Mouse (Mus musculus) thymus, adult 2 months (tissue): Measurements from ENCODE around the gene Eif3b.

Experiments used
- CTCF ChIP-seq: fragments of 200-500 bp; IDR thresholded peaks from 2 replicates; pipeline ENCODE4 v1.5.1; 2012; ENCODE audit warnings: mild to moderate bottlenecking, control low read depth, low read length, moderate library complexity, borderline replicate concordance; ENCODE audit not compliant: control insufficient read depth, poor library complexity, insufficient read depth; ENCODE audit errors: extremely low read depth
- POLR2A ChIP-seq: fragments of 200-500 bp; IDR thresholded peaks from 2 replicates; pipeline ENCODE4 v1.6.1; 2012; ENCODE audit warnings: mild to moderate bottlenecking, low read length, control low read depth, moderate library complexity; ENCODE audit not compliant: control insufficient read depth, poor library complexity, insufficient read depth; ENCODE audit errors: extremely low read depth

GRCm38 (mm10) chr5:140446054-140446453 lies 26.9 kb downstream of the Eif3b start:
- TF ChIP-seq POLR2A = no peak
- TF ChIP-seq CTCF = no peak
